ENCODE assay signal across 15 mouse cellular contexts in the genomic region with DNA sequence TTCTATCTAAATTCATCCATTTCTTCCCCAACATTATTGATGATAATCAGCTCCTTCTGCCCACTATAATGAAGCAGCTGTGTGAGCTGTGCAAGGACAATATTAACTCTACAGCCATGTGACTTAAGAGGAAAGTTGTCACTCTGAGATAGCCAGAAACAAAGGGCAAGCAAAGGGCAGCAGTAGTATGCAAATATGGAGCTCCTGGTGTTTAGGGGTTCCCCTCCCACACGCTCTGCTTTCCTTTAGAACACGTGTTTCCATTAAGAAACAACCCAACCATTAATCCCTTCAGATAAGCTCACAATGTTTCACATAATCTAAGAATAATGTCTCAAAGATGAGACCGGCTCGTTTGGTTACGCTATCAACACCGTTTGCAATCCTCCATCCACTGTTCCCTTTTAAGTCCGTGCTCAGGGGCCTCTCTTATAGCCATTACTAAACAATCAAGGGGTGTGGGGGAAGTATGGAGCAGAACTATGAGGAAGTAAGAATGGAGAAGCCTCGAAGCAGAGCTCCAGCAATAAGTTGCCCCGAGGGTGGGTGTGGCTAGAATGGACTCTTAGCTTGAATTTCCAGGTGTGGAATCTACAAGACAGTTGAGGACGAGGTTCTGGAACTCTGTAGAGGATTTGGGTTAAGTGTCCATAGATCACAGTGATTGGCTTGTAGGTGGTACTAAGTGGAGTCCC. TPM values are rescaled to one million over a fixed set of nuclear protein-coding genes. Genes with fewer than 3 reads are reported as not detected.
DNase-seq lines count a peak whose midpoint lies in the region; ATAC-seq and TF ChIP-seq lines count a peak whose summit lies in the region.
"Had no signal": no experiment of that assay in that cellular context is flagged by ENCODE, and none has a peak within 500 bp of the region (broad histone marks: within the 10 kb centered on the region; RNA-seq: fewer than 3 reads in every experiment).

No protein-coding gene starts in this region.

- H3K9me3 ChIP-seq in hindbrain, embryonic 10.5 days, result no peaks in the 10 kb centered on the region
- H3K9me3 ChIP-seq in hindbrain, embryonic 13.5 days, result no peaks in the 10 kb centered on the region
- peaks cover 5% of the 10 kb centered on the region; the same call in 1 of the 2 replicates for H3K9me3 ChIP-seq in E14TG2a.4 (ENCODE audit: low read length)
- H3K9me3 ChIP-seq: liver, embryonic 15.5 days had no signal

- H3K27me3 ChIP-seq in hindbrain, embryonic 10.5 days (ENCODE audit: insufficient read depth, poor library complexity, severe bottlenecking), result no peaks in the 10 kb centered on the region; the same call in 1 of the 2 replicates
- no peaks in the 10 kb centered on the region for H3K27me3 ChIP-seq in hindbrain, embryonic 13.5 days
- no peaks in the 10 kb centered on the region for H3K27me3 ChIP-seq in E14TG2a.4 (ENCODE audit: insufficient read depth, low read length)
- H3K27me3 ChIP-seq: liver, embryonic 15.5 days had no signal

- H3K4me1 ChIP-seq in hindbrain, embryonic 10.5 days (replicated peaks), result peaks cover 49% of the 10 kb centered on the region
- peaks cover 21% of the 10 kb centered on the region for H3K4me1 ChIP-seq in hindbrain, embryonic 13.5 days (replicated peaks)
- H3K4me1 ChIP-seq in E14TG2a.4 (replicated peaks; ENCODE audit: low read depth, low read length), result peaks cover 77% of the 10 kb centered on the region

- no peaks in the 10 kb centered on the region for H3K36me3 ChIP-seq in hindbrain, embryonic 10.5 days
- H3K36me3 ChIP-seq in hindbrain, embryonic 13.5 days, result no peaks in the 10 kb centered on the region
- H3K36me3 ChIP-seq in E14TG2a.4 (ENCODE audit: insufficient read depth, low read length), result peaks cover 6% of the 10 kb centered on the region; the same call in 1 of the 2 replicates
- H3K36me3 ChIP-seq: liver, embryonic 15.5 days had no signal

- no peak for ATAC-seq in hindbrain, embryonic 13.5 days (ENCODE audit: low FRiP score)
- ATAC-seq in hematopoietic stem cell, adult 5-6 weeks (replicated peaks in 1 of 2; ENCODE audit: insufficient read depth in 1 of 2, low FRiP score in 2 of 2, low TSS enrichment in 1 of 2, low read depth in 1 of 2, poor library complexity in 2 of 2, severe bottlenecking in 2 of 2), result peak; percentile 69 to 83
- ATAC-seq in neutrophil, adult 5-6 weeks (ENCODE audit: extremely low read depth, insufficient number of reproducible peaks, low FRiP score, poor library complexity, severe bottlenecking), result peak; percentile 23; the same call in 1 of the 2 replicates
- no peak for ATAC-seq in activated CD4-positive, CD25-positive, alpha-beta regulatory T cell, adult 4 months
- ATAC-seq: forebrain, postnatal 0 days had no signal

- no peak for DNase-seq in hindbrain, embryonic 10.5 days (ENCODE audit: low spot score)
- DNase-seq in left cerebral cortex, adult 18-20 months (ENCODE audit: low spot score in 2 of 2), result no peak
- no peak for DNase-seq in layer of hippocampus, adult 9-11 months
- DNase-seq: cerebellum, adult 2 months; embryo, embryonic 11 days; forebrain, postnatal 0 days; kidney, postnatal 14 days had no signal

- H3K27ac ChIP-seq in hindbrain, embryonic 10.5 days, result peak overlapping the region; percentile 77
- no peak overlapping the region for H3K27ac ChIP-seq in hindbrain, embryonic 13.5 days
- H3K27ac ChIP-seq: liver, embryonic 15.5 days had no signal

- 54% methylated on average over 10 of the region's 10 CpGs for WGBS in hindbrain, embryonic 10.5 days
- 46% methylated on average over 10 of the region's 10 CpGs for WGBS in hindbrain, embryonic 13.5 days

- H3K9ac ChIP-seq in hindbrain, embryonic 13.5 days, result no peak overlapping the region
- H3K9ac ChIP-seq: forebrain, postnatal 0 days; liver, embryonic 15.5 days had no signal

- H3K4me3 ChIP-seq in hindbrain, embryonic 10.5 days, result no peak overlapping the region
- no peak overlapping the region for H3K4me3 ChIP-seq in hindbrain, embryonic 13.5 days
- H3K4me3 ChIP-seq in E14TG2a.4 (replicated peaks; ENCODE audit: low read length), result peak overlapping the region; percentile 65
- H3K4me3 ChIP-seq: liver, embryonic 15.5 days had no signal

- H3K4me2 ChIP-seq in hindbrain, embryonic 13.5 days, result no peak overlapping the region
- H3K4me2 ChIP-seq: liver, embryonic 15.5 days had no signal

- no peak for TF ChIP-seq CTCF in E14TG2a.4 (conservative IDR thresholded peaks at IDR 0.05; ENCODE audit: low read length)

RNA-seq across cellular contexts. Expression of gene Ctla4, which starts 34.6 kb away (rescaled TPM):
- not detected in 2 replicates for polyA plus RNA-seq in hindbrain, embryonic 10.5 days (2016; fragmentation: Nextera tagmentation; extraction: Ambion mirVana)
- polyA plus RNA-seq in hindbrain, embryonic 13.5 days (2015; fragmentation: Nextera tagmentation; extraction: Ambion mirVana), result not detected in 2 replicates
- total RNA-seq in hematopoietic stem cell, adult 5-6 weeks (2017), result 2.6 and 4.9 TPM in 2 replicates
- 2.9 and 4.5 TPM in 2 replicates for total RNA-seq in neutrophil, adult 5-6 weeks (2017)
- 100 to 1,000 TPM; 242 to 284 TPM for polyA plus RNA-seq in activated CD4-positive, CD25-positive, alpha-beta regulatory T cell, adult 4 months (2017; shearing (Covaris generic))
- total RNA-seq in left cerebral cortex, adult 18-20 months (2021), result not detected
- total RNA-seq: gastrocnemius, postnatal 4 days; layer of hippocampus, postnatal 14 days had no signal
- polyA plus RNA-seq: cerebellum, adult 2 months; forebrain, postnatal 0 days; liver, embryonic 15.5 days had no signal

Comparison
In these comparisons a context has a peak if more than half of its experiments do, and no peak if none do; other contexts are left out.
1. ATAC-seq: peak in hematopoietic stem cell, adult 5-6 weeks (2 of 2) and neutrophil, adult 5-6 weeks (single experiment); none in hindbrain, embryonic 13.5 days (single experiment) and activated CD4-positive, CD25-positive, alpha-beta regulatory T cell, adult 4 months (single experiment).